10 mouse cellular contexts compared by ENCODE assay signal in the genomic region with DNA sequence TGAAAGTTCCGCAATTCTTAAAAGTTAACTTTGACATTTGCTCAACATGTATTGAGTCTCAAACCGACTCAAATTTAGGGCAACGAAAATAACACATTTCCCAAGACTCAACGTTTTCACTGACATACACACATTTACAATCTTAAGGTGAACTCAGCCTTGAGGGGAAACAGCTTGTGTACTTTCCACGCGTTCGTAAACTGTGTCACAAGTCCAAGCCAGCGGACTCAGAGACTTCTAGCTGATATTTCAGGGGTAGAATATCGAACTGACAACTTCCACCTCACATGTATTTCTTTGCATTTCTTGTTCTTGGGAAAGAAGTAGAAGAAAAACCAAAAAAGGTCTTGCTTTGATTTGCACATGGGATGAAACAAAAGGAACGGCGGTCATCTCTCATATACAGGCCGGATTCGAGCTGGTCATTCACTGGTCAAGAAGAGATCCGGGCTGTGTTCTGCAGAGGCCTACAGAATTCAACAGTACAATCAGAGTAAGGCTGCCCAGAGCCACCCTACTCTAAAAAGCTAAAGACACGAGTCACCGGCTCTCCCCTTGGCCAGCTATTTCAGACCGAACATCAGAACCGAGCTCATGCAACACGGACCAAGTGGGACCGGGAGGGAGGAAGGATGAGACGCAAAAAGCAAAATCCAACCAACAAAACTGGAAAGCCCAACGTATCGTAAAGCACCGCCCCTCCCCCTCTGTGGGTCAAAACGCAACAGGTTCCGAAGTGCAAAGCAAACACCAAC. TPM values are rescaled to one million over a fixed set of nuclear protein-coding genes. Genes with fewer than 3 reads are reported as not detected.
A peak's percentile ranks its signal among the peaks of the same experiment; 100 is the strongest.
DNase-seq lines count a peak whose midpoint lies in the region; ATAC-seq lines count a peak whose summit lies in the region.
"Had no signal": no experiment of that assay in that cellular context is flagged by ENCODE, and none has a peak within 500 bp of the region (broad histone marks: within the 10 kb centered on the region; RNA-seq: fewer than 3 reads in every experiment).

No protein-coding gene starts in this region.

- peaks cover 61% of the 10 kb centered on the region for H3K27me3 ChIP-seq in hindbrain, embryonic 12.5 days
- H3K27me3 ChIP-seq in liver, embryonic 11.5 days (replicated peaks; ENCODE audit: control insufficient read depth, insufficient read depth, low read length) = peaks cover 95% of the 10 kb centered on the region

- no peak for ATAC-seq in hindbrain, embryonic 12.5 days (ENCODE audit: low FRiP score)
- no peak for ATAC-seq in liver, embryonic 11.5 days (replicated peaks; ENCODE audit: low FRiP score)

- H3K4me1 ChIP-seq in hindbrain, embryonic 12.5 days = peaks cover 44% of the 10 kb centered on the region
- peaks cover 5% of the 10 kb centered on the region; the same call in 1 of the 2 replicates for H3K4me1 ChIP-seq in liver, embryonic 11.5 days (replicated peaks; ENCODE audit: control insufficient read depth, insufficient read depth, low read length)

- no peaks in the 10 kb centered on the region for H3K9me3 ChIP-seq in hindbrain, embryonic 12.5 days (replicated peaks)
- no peaks in the 10 kb centered on the region for H3K9me3 ChIP-seq in liver, embryonic 11.5 days (ENCODE audit: control insufficient read depth, low read length)

- H3K9ac ChIP-seq in hindbrain, embryonic 12.5 days = peak overlapping the region; percentile 81
- no peak overlapping the region for H3K9ac ChIP-seq in liver, embryonic 11.5 days (ENCODE audit: low read depth, low read length)

- 2% methylated on average over 26 of the region's 26 CpGs for WGBS in hindbrain, embryonic 12.5 days
- 5% methylated on average over 26 of the region's 26 CpGs for WGBS in liver, embryonic 11.5 days

- intact Hi-C loops in gastrocnemius, postnatal 14 days (cut with DNase I; ENCODE audit: low total_unique reads) = no loop called here

- H3K36me3 ChIP-seq in hindbrain, embryonic 12.5 days = no peaks in the 10 kb centered on the region
- no peaks in the 10 kb centered on the region for H3K36me3 ChIP-seq in liver, embryonic 11.5 days (ENCODE audit: control insufficient read depth, insufficient read depth, low read length)

- 0 out of 2 replicates have a peak overlapping the region, but pooled peaks have one; percentile 83 for H3K27ac ChIP-seq in hindbrain, embryonic 12.5 days
- H3K27ac ChIP-seq in liver, embryonic 11.5 days (ENCODE audit: low read depth, low read length) = no peak overlapping the region

- peak overlapping the region; percentile 63 for H3K4me3 ChIP-seq in hindbrain, embryonic 12.5 days
- H3K4me3 ChIP-seq in liver, embryonic 11.5 days (ENCODE audit: low read depth, low read length) = no peak overlapping the region

- peak; percentile 11 for DNase-seq in kidney, postnatal 10 days
- DNase-seq in kidney, adult 18-20 months = no peak
- peak; percentile 64 for DNase-seq in embryo, embryonic 9.5 days (ENCODE audit: extremely low spot score)
- DNase-seq in naive thymus-derived CD4-positive, alpha-beta T cell, adult 2 months (ENCODE audit: low read depth) = peak; percentile 39
- DNase-seq in adrenal gland, postnatal 10 days = no peak
- no peak for DNase-seq in gastrocnemius, postnatal 14 days
- no peak for DNase-seq in liver, embryonic 11.5 days (ENCODE audit: low spot score)

- peak overlapping the region; percentile 73 for H3K4me2 ChIP-seq in hindbrain, embryonic 12.5 days (replicated peaks)
- H3K4me2 ChIP-seq in liver, embryonic 11.5 days = no peak overlapping the region

RNA-seq across cellular contexts. Expression of a gene that starts 2.9 kb away (rescaled TPM):
- polyA plus RNA-seq in hindbrain, embryonic 12.5 days (2016; fragmentation: Nextera tagmentation; extraction: Ambion mirVana) = 16.2 TPM in 2 replicates
- total RNA-seq in adrenal gland, postnatal 10 days (2021) = not detected
- total RNA-seq in gastrocnemius, postnatal 14 days (2021) = not detected
- 0.08 and 0.12 TPM in 2 replicates for polyA plus RNA-seq in liver, embryonic 11.5 days (2014; fragmentation: Nextera tagmentation; extraction: Ambion mirVana)
- total RNA-seq: megakaryocyte-erythroid progenitor cell, adult 5-6 weeks had no signal

RNA-seq across cellular contexts. Expression of a gene that starts 32.8 kb away (rescaled TPM):
- not detected in 2 replicates for polyA plus RNA-seq in hindbrain, embryonic 12.5 days (2016; fragmentation: Nextera tagmentation; extraction: Ambion mirVana)
- not detected for total RNA-seq in adrenal gland, postnatal 10 days (2021)
- total RNA-seq in gastrocnemius, postnatal 14 days (2021) = not detected
- polyA plus RNA-seq in liver, embryonic 11.5 days (2014; fragmentation: Nextera tagmentation; extraction: Ambion mirVana) = not detected in 2 replicates
- total RNA-seq: megakaryocyte-erythroid progenitor cell, adult 5-6 weeks had no signal
- polyA plus RNA-seq: heart, embryonic 14.5 days had no signal

Comparison
In these comparisons a context has a peak if more than half of its experiments do, and no peak if none do; other contexts are left out.
1. DNase-seq: peak in kidney, postnatal 10 days (single experiment), embryo, embryonic 9.5 days (single experiment) and naive thymus-derived CD4-positive, alpha-beta T cell, adult 2 months (single experiment); none in kidney, adult 18-20 months (single experiment), adrenal gland, postnatal 10 days (single experiment), gastrocnemius, postnatal 14 days (single experiment) and liver, embryonic 11.5 days (single experiment).